Mouse (Mus musculus) bone marrow, adult 2 months (tissue): ENCODE data around the gene Tex46.

Experiments used
- CTCF ChIP-seq: fragments of 200-500 bp; IDR thresholded peaks from 2 replicates; pipeline ENCODE4 v1.5.1; 2011; ENCODE audit warnings: low read length, control low read depth; ENCODE audit not compliant: control insufficient read depth, insufficient read depth
- POLR2A ChIP-seq: fragments of 200-500 bp; IDR thresholded peaks from 2 replicates; pipeline ENCODE4 v1.6.1; 2011; ENCODE audit warnings: low read depth, mild to moderate bottlenecking, control low read depth, low read length, borderline replicate concordance; ENCODE audit not compliant: control insufficient read depth

DNA sequence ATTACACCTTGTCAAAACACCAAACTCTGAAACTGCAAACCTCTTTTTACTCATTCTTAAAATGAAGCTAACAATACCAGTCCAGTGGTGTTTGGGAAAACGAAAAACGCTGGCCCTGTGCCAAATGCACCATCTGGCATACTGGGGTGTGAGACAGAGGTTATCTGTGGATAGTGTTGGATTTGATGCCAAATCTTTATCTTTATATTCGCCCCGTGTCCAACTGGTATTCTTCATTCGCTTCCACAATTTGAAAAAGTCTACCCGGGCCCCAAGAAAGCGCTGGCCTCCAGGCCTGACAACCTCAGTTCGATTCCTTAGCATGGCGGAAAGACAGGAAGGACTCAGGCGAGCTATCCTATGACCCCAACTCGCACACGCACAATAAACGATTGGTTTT, 8.8 kb upstream of the Tex46 start:
- TF ChIP-seq CTCF (no peak), POLR2A (no peak)
